Mouse (Mus musculus) forebrain, embryonic 16.5 days (tissue): ENCODE data around the gene 1700013G24Rik. TPM values are rescaled to one million over a fixed set of nuclear protein-coding genes. Genes with fewer than 3 reads are reported as not detected.
"Not testable (repeated sequence)": the region's sequence is repeated elsewhere in the genome, so short reads cannot be mapped to it uniquely, and the experiment has no call there.

Experiments
- ATAC-seq: fragments of 200-750 bp; cut with Nextera tagmentation; 2 replicates; pipeline ENCODE4 v1.8.0; 2017; ENCODE audit warnings: mild to moderate bottlenecking, moderate library complexity
- H3K27ac ChIP-seq: fragments of 300-500 bp; sonication (generic); 2 replicates; pipeline ENCODE4 v1.5.1; 2014; ENCODE audit warnings: low read length, control low read depth
- H3K27me3 ChIP-seq: fragments of 300-500 bp; sonication (generic); replicated peaks from 2 replicates; pipeline ENCODE4 v1.6.1; 2014; ENCODE audit warnings: low read length; ENCODE audit not compliant: control insufficient read depth, insufficient read depth
- H3K36me3 ChIP-seq: fragments of 300-500 bp; sonication (generic); 2 replicates; pipeline ENCODE4 v1.6.1; 2014; ENCODE audit not compliant: control insufficient read depth, insufficient read depth
- H3K4me1 ChIP-seq: fragments of 300-500 bp; sonication (generic); replicated peaks from 2 replicates; pipeline ENCODE4 v1.6.1; 2014; ENCODE audit warnings: low read length; ENCODE audit not compliant: control insufficient read depth, insufficient read depth
- H3K4me2 ChIP-seq: fragments of 300-500 bp; sonication (generic); 2 replicates; pipeline ENCODE4 v1.6.1; 2014; ENCODE audit warnings: mild to moderate bottlenecking, low read length, control low read depth
- H3K4me3 ChIP-seq: fragments of 300-500 bp; sonication (generic); replicated peaks from 2 replicates; pipeline ENCODE4 v1.5.1; 2014; ENCODE audit warnings: mild to moderate bottlenecking, low read length, control low read depth
- H3K9ac ChIP-seq: fragments of 300-500 bp; sonication (generic); replicated peaks from 2 replicates; pipeline ENCODE4 v1.6.1; 2014; ENCODE audit warnings: low read depth, low read length, control low read depth
- H3K9me3 ChIP-seq: fragments of 300-500 bp; sonication (generic); 2 replicates; pipeline ENCODE4 v1.6.1; 2016; ENCODE audit warnings: low read length; ENCODE audit not compliant: control insufficient read depth
- WGBS: fragments of 180-500 bp; shearing (Covaris S2); extraction: QIAGEN DNeasy Blood & Tissue Kit; methylation state at CpG from one replicate; pipeline ENCODE4 v1.1.7; 2014; 5-methylcytosine and 5-hydroxymethylcytosine counted together
- polyA plus RNA-seq: library from polyadenylated mRNA; unstranded; fragments of >200 nt; fragmentation: Nextera tagmentation; extraction: Ambion mirVana; gene quantifications from 2 replicates; pipeline ENCODE4 v1.2.1, GENCODE M21; 2015

1700013G24Rik gene
- not detected in 2 replicates for polyA plus RNA-seq

DNA sequence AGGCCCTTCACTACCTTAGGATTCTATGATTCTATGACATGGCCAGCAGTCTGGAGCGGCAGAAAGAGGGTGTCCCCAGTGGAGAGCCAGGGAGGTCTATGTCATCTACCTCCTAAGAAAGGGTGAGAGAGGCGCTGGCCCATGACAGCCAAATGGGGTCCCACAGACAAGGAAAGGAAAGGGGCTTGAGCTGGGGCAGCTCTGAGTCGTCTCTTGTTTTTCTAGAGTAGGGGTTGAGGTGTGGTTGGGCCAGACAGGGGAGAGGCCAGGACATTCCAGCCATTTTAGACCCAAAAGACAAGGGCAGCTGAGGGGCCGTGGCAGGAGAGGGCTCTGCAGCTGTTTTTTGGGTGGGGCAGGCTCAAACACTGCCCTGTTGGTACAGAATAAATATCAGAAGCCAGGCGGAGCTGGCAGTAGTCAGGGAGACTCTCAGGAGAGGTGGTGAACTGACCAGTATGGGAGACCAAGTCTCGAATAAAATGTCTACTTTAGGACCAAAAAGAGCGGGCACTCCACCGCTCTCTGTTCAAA is at the start of gene 1700013G24Rik:
Gene 1700013G24Rik, plus strand, starts transcription at position 51 of the 534 bp plus-strand sequence.
- Histone ChIP-seq H3K4me2 (no peak within 1 kb of the TSS), H3K27me3 (no peaks in the 10 kb centered on the region), H3K4me3 (no peak within 1 kb of the TSS), H3K4me1 (peaks cover 5% of the 10 kb centered on the region), H3K9me3 (no peaks in the 10 kb centered on the region), H3K9ac (no peak within 1 kb of the TSS), H3K36me3 (no peaks in the 10 kb centered on the region), H3K27ac (no peak within 1 kb of the TSS)
- WGBS: 82% methylated on average over 8 of the region's 8 CpGs
- ATAC-seq: no peak

DNA sequence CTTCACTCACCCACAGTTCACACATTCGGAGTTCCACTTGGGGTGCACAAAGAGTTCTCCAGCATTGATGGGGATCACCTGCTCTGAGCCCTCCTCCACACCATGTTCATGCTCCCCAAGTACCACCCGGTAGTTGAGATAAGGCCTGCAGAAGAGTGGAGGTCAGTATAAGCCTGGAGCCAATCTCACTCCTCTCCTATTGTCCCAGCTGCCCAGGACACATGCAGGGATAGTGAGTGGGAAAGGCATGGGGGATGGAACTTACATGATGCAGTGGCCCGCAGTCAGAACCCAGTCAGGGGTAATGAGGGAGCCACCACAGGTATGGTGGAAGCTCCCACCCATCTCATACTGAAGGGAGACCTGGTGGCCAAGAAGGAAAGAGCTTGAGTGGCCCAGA is 47.5 kb upstream of the 1700013G24Rik start:
- Histone ChIP-seq H3K27me3 (no peaks in the 10 kb centered on the region), H3K9me3 (no peaks in the 10 kb centered on the region), H3K4me3 (no peak overlapping the region), H3K4me2 (no peak overlapping the region), H3K4me1 (no peaks in the 10 kb centered on the region), H3K9ac (no peak overlapping the region), H3K36me3 (no peaks in the 10 kb centered on the region), H3K27ac (no peak overlapping the region)
- 89% methylated on average over 3 of the region's 3 CpGs for WGBS
- no peak for ATAC-seq

DNA sequence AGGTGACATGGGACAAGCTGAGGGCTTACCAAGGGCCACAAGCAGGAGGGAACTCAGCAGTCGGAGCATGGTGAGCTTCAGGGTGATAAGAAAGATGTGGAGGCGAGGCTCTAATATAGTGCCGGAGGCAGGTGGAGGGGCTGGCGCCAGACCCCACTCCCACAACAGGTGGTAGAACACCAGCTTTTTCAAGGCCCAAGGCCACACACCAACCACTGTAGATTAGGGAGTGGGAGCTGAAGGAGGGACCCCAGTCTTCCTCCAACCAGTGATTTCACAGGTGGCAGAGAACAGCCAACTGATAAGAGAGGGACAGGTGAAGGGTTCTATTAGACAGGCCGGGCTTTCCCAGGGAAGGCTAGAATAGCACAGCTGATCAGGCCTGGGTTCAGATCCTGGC is 43.4 kb upstream of the 1700013G24Rik start, which contains the start of gene Cela3a:
Gene Cela3a, minus strand, starts transcription at position 101 of the 400 bp plus-strand sequence.
- H3K4me2 ChIP-seq: no peak within 1 kb of the TSS
- no peaks in the 10 kb centered on the region for H3K27me3 ChIP-seq
- WGBS: 91% methylated on average over 5 of the region's 5 CpGs
- H3K9ac ChIP-seq: no peak within 1 kb of the TSS
- no peaks in the 10 kb centered on the region for H3K4me1 ChIP-seq
- H3K36me3 ChIP-seq: no peaks in the 10 kb centered on the region
- H3K27ac ChIP-seq: no peak within 1 kb of the TSS
- H3K9me3 ChIP-seq: no peaks in the 10 kb centered on the region
- ATAC-seq: no peak
- H3K4me3 ChIP-seq: no peak within 1 kb of the TSS

DNA sequence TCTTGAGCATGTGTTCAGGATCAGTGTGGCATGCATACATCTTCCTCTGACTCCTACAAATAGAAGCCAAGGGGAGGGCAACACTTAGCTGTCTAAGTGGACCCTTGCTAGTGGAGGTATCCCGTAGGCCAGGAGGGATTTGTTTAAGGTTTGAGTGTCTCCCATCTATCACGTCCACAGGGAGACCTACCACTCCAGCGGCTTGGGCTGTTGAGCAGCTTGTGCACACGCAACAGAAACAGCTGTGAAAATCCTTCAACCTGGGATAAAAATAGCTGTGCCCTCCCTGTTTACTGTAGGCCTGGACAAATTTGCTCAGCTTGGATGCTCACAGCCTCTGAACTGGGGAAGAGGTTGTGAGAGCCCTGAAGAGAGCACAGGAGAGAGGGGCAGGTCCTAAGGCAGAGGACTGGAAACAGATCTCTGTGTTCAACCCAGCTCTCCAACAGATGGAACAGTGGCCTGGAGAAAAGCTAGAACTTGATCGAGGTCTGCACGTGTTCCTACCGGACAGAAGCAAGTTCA is 40.8 kb upstream of the 1700013G24Rik start:
- 88% methylated on average over 7 of the region's 7 CpGs for WGBS
- H3K36me3 ChIP-seq, ATAC-seq, H3K4me3 ChIP-seq, H3K27ac ChIP-seq, H3K4me2 ChIP-seq, H3K9ac ChIP-seq, H3K27me3 ChIP-seq, H3K4me1 ChIP-seq, H3K9me3 ChIP-seq: not testable (repeated sequence)

DNA sequence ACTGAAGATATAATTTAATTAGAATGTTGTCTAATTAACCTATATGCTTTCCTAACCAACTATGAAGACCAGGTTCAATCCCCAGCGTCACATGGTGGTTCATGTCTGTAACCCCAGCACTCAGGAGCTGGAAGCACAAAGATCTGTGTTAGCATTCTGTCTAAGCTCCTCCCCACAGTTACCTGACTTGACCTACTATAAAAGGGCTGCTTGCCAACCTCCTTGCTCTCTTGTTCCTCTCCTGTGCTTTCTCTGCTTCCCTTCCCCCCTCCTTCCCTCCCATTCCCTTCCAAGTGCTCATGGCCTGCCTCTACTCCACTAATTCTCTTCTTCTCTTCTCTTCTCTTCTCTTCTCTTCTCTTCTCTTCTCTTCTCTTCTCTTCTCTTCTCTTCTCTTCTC is 38.1 kb upstream of the 1700013G24Rik start:
- Histone ChIP-seq H3K27me3 (no peaks in the 10 kb centered on the region), H3K36me3 (no peaks in the 10 kb centered on the region), H3K4me2 (no peak overlapping the region), H3K9ac (no peak overlapping the region), H3K9me3 (no peaks in the 10 kb centered on the region), H3K27ac (no peak overlapping the region), H3K4me1 (no peaks in the 10 kb centered on the region), H3K4me3 (no peak overlapping the region)
- no peak for ATAC-seq
- WGBS: 67% methylated on average over 1 of the region's 1 CpGs

DNA sequence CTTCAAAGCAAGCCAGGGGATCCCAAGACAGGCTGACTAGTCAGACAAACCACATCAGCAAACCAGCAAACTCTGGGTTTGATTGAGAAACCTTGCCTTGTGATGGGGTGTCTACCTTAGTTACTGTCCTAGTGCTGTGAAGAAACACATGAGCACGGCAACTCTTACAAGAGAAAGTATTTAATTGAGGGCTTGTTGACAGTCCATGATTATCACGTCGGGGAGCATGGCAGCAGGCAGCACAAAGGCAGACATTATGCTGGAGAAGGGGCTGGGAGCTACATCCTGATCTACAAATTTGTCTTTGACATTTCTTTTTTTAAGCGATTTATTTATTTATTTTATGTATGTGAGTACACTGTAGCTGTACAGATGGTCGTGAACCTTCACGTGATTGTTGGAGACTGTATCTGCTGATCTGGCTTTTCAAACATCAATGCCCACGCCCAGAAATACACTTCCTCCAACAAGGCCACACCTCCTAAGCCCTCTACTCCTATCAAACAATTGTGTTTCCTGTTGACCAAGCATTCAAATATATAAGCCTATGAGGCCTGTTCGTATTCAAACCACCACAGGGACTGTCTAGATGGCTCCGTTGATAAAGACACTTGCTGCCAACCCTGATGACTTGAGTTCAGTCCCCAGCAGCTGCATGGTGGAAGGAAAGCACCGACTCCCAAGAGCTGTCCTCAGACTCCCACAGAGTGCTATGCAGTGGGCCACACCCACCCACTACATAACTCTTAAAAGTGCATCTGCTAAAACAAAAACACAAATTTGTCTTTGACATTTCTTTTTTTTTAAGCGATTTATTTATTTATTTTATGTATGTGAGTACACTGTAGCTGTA is 35.1 kb upstream of the 1700013G24Rik start:
- ATAC-seq: peak; percentile 54; the same call in 1 of the 2 replicates
- no peak overlapping the region for H3K9ac ChIP-seq
- H3K9me3 ChIP-seq: no peaks in the 10 kb centered on the region
- WGBS: 74% methylated on average over 11 of the region's 11 CpGs
- no peak overlapping the region for H3K4me3 ChIP-seq
- H3K4me2 ChIP-seq: no peak overlapping the region
- no peaks in the 10 kb centered on the region for H3K36me3 ChIP-seq
- no peaks in the 10 kb centered on the region for H3K4me1 ChIP-seq
- H3K27me3 ChIP-seq: no peaks in the 10 kb centered on the region
- no peak overlapping the region for H3K27ac ChIP-seq

DNA sequence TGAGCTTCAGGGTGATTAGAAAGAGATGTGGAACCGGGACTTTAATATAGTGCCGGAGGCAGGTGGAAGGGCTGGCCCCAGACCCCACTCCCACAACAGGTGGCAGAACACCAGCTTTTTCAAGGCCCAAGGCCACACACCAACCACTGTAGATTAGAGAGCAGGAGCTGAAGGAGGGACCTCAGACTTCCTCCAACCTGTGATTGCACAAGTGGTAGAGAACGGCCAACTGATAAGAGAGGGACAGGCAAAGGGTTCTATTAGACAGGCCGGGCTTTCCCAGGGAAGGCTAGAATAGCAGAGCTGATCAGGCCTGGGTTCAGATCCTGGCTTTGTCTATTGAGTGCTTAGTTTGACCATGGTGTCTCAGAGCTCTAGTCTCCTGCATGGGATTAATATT is 22.6 kb upstream of the 1700013G24Rik start, which contains the start of gene Cela3b:
Gene Cela3b, minus strand, starts transcription at position 39 of the 400 bp plus-strand sequence.
- ATAC-seq: no peak
- WGBS: 93% methylated on average over 4 of the region's 4 CpGs

DNA sequence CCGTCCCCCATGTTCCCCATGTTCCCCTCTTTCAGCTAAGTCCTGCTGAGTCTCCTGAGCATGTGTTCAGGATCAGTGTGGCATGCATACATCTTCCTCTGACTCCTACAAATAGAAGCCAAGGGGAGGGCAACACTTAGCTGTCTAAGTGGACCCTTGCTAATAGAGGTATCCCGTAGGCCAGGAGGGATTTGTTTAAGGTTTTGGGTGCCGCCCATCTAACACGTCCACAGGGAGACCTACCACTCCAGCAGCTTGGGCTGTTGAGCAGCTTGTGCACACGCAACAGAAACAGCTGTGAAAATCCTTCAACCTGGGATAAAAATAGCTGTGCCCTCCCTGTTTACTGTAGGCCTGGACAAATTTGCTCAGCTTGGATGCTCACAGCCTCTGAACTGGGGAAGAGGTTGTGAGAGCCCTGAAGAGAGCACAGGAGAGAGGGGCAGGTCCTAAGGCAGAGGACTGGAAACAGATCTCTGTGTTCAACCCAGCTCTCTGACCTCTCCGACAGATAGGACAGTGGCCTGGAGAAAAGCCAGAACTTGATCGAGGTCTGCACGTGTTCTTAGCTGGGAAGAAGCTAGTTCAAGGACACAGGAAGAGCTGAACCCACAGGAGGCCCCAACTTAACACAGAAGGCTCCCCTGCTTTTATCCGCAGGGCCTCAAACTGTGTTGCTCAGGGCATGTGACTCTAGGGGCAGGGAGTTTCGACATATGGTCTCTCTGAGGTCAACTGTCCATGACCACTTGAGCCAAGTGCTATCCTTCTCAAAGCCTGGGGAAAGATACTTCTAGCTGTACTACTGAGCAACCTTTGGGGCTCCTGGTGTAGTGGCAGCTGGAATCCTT is 20.2 kb upstream of the 1700013G24Rik start:
- H3K27me3 ChIP-seq, H3K4me2 ChIP-seq, H3K4me3 ChIP-seq, H3K9ac ChIP-seq, H3K27ac ChIP-seq, H3K36me3 ChIP-seq, H3K9me3 ChIP-seq, ATAC-seq, H3K4me1 ChIP-seq: not testable (repeated sequence)
- 82% methylated on average over 10 of the region's 10 CpGs for WGBS

More for the DNA sequence above, 22.6 kb upstream of the 1700013G24Rik start, which contains the start of gene Cela3b:
- Histone ChIP-seq H3K27ac (no peak within 1 kb of the TSS), H3K4me1 (no peaks in the 10 kb centered on the region), H3K9me3 (no peaks in the 10 kb centered on the region), H3K36me3 (no peaks in the 10 kb centered on the region), H3K4me2 (no peak within 1 kb of the TSS), H3K27me3 (no peaks in the 10 kb centered on the region), H3K9ac (no peak within 1 kb of the TSS), H3K4me3 (no peak within 1 kb of the TSS)
